Mouse (Mus musculus) embryonic facial prominence, embryonic 11.5 days (tissue): ENCODE measurements around the gene Nptx2. TPM values are rescaled to one million over a fixed set of nuclear protein-coding genes. Genes with fewer than 3 reads are reported as not detected.

Experiments used
- ATAC-seq: fragments of 200-750 bp; cut with Nextera tagmentation; replicated peaks from 2 replicates; pipeline ENCODE4 v1.8.0; 2017; ENCODE audit warnings: low read depth; ENCODE audit not compliant: insufficient number of reproducible peaks, low FRiP score, low TSS enrichment
- DNase-seq: peaks from one replicate; pipeline ENCODE4 v3.0.0-alpha.2; 2015; ENCODE audit warnings: low spot score
- H3K27ac ChIP-seq: fragments of 300-500 bp; sonication (generic); replicated peaks from 2 replicates; pipeline ENCODE4 v1.5.1; 2014; ENCODE audit warnings: mild to moderate bottlenecking, low read depth, low read length, control low read depth
- H3K27me3 ChIP-seq: fragments of 300-500 bp; sonication (generic); 2 replicates; pipeline ENCODE4 v1.6.1; 2014; ENCODE audit warnings: mild to moderate bottlenecking, low read length, moderate library complexity, mixed read lengths; ENCODE audit not compliant: control insufficient read depth, insufficient read depth
- H3K36me3 ChIP-seq: fragments of 300-500 bp; sonication (generic); replicated peaks from 2 replicates; pipeline ENCODE4 v1.6.1; 2014; ENCODE audit warnings: low read depth, mild to moderate bottlenecking, low read length, moderate library complexity, mixed read lengths; ENCODE audit not compliant: control insufficient read depth, insufficient read depth
- H3K4me1 ChIP-seq: fragments of 300-500 bp; sonication (generic); 2 replicates; pipeline ENCODE4 v1.6.1; 2014; ENCODE audit warnings: low read length, mixed read lengths; ENCODE audit not compliant: control insufficient read depth, insufficient read depth
- H3K4me2 ChIP-seq: fragments of 300-500 bp; sonication (generic); 2 replicates; pipeline ENCODE4 v1.6.1; 2014; ENCODE audit warnings: low read depth, mild to moderate bottlenecking, control low read depth, low read length, moderate library complexity
- H3K4me3 ChIP-seq: fragments of 300-500 bp; sonication (generic); 2 replicates; pipeline ENCODE4 v1.5.1; 2014; ENCODE audit warnings: low read depth, low read length, control low read depth
- H3K9ac ChIP-seq: fragments of 300-500 bp; sonication (generic); replicated peaks from 2 replicates; pipeline ENCODE4 v1.6.1; 2014; ENCODE audit warnings: mild to moderate bottlenecking, control low read depth, low read length
- H3K9me3 ChIP-seq: fragments of 300-500 bp; sonication (generic); replicated peaks from 2 replicates; pipeline ENCODE4 v1.6.1; 2016; ENCODE audit warnings: mild to moderate bottlenecking, low read length, inconsistent platforms, mixed read lengths; ENCODE audit not compliant: control insufficient read depth
- WGBS: fragments of 180-500 bp; shearing (Covaris S2); extraction: QIAGEN DNeasy Blood & Tissue Kit; methylation state at CpG from one replicate; pipeline ENCODE4 v1.1.7; 2014; 5-methylcytosine and 5-hydroxymethylcytosine counted together
- polyA plus RNA-seq: library from polyadenylated mRNA; unstranded; fragments of >200 nt; fragmentation: Nextera tagmentation; extraction: Ambion mirVana; gene quantifications from 2 replicates; pipeline ENCODE4 v1.2.1, GENCODE M21; 2014

The Nptx2 gene
- polyA plus RNA-seq, 1 experiment from 2014 or later = 0.67 TPM

DNA sequence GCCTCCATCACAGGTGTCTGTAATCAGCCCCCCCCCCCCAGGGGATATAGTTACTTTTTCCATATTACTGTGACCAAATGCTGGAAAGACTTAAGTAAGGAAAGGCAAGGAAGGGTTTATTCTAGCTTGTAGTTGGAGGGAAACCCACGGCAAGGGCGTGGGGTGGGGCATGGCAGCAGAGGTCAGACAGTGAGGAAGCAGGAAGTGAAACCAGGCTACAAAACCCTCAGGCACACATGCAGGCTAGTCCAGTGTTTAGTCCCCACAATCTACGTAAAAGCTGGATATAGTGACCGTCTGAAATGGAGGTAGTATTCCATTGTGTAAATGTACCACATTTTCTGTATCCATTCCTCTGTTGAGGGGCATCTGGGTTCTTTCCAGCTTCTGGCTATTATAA is 30.5 kb upstream of the Nptx2 start:
- ATAC-seq (no peak), DNase-seq (no peak)
- H3K27me3 ChIP-seq = no peaks in the 10 kb centered on the region
- no peak overlapping the region for H3K9ac ChIP-seq
- H3K4me3 ChIP-seq = no peak overlapping the region
- no peaks in the 10 kb centered on the region for H3K4me1 ChIP-seq
- H3K27ac ChIP-seq = no peak overlapping the region
- H3K36me3 ChIP-seq = no peaks in the 10 kb centered on the region
- no peak overlapping the region for H3K4me2 ChIP-seq
- no peaks in the 10 kb centered on the region for H3K9me3 ChIP-seq
- 69% methylated on average over 4 of the region's 4 CpGs for WGBS

DNA sequence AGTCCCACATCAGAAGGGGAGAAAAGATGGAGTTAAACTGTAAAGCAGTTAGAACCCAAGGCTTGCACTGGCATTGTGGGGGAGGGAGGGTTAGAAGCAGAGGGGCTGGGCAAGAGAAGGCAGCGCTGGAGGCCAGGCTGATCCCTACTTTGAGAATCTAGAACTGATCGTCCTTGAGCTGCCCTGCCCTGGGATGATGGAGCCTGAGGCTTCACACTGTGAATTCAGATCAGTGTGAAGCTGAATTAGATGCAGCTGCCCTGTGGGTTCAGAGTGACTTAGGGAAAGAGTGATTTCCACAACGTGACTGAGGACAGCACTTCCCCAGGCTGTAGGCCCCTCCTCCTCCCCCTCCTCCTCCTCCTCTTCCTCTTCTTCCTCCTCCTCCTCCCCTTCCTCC is 25.6 kb upstream of the Nptx2 start:
- no peaks in the 10 kb centered on the region for H3K4me1 ChIP-seq
- no peak overlapping the region for H3K9ac ChIP-seq
- no peak overlapping the region for H3K27ac ChIP-seq
- 34% methylated on average over 3 of the region's 3 CpGs for WGBS
- no peaks in the 10 kb centered on the region for H3K9me3 ChIP-seq
- H3K4me2 ChIP-seq = no peak overlapping the region
- H3K4me3 ChIP-seq = no peak overlapping the region
- H3K36me3 ChIP-seq = no peaks in the 10 kb centered on the region
- ATAC-seq (no peak), DNase-seq (no peak)
- H3K27me3 ChIP-seq = no peaks in the 10 kb centered on the region

DNA sequence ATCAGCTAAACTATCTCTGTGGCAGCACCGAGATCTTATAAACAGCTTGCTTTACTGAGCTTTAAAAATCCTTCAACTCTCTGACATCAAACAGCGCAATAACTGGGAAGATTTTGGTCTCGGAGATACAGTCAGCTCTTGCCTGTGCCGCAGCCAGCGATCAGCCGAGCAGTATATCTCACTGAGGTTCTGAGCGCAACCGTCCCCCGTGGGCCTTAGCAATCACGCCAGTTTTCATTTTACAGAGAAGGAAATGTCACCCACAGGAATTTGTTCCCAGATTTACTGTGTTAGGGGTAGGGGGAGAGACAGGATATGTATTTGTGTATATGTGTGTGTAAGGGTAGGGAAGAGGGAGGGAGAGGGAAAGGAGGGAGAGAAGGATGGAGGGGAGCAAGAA is 20.9 kb upstream of the Nptx2 start:
- H3K27me3 ChIP-seq = no peaks in the 10 kb centered on the region
- DNase-seq = no peak
- no peaks in the 10 kb centered on the region for H3K9me3 ChIP-seq
- WGBS = 83% methylated on average over 10 of the region's 10 CpGs
- H3K36me3 ChIP-seq = no peaks in the 10 kb centered on the region
- ATAC-seq = no peak
- H3K4me3 ChIP-seq = no peak overlapping the region
- no peaks in the 10 kb centered on the region; the same call in 1 of the 2 replicates for H3K4me1 ChIP-seq
- H3K4me2 ChIP-seq = no peak overlapping the region
- H3K27ac ChIP-seq = no peak overlapping the region
- no peak overlapping the region for H3K9ac ChIP-seq

DNA sequence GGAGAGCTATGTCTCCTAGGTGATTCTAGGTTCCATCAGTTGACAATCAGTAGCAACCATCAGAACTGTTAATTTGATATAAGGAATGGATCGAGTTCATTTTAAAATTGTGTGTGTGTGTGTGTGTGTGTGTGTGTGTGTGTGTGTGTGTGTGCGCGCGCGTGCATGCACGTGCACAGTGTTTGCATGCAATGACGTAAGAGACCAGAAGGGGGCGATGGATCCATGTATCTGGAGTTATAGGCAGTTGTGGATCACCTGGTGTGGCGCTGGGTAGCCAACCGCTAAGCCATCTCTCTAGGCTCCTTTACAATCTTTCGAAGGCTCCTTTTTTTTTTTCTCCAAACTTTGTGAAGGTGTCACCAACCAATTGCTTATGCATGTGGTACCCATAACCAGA is 16.6 kb upstream of the Nptx2 start:
- Histone ChIP-seq H3K36me3 (no peaks in the 10 kb centered on the region), H3K27ac (no peak overlapping the region), H3K27me3 (no peaks in the 10 kb centered on the region), H3K9ac (no peak overlapping the region), H3K9me3 (no peaks in the 10 kb centered on the region), H3K4me3 (no peak overlapping the region), H3K4me1 (no peaks in the 10 kb centered on the region; the same call in 1 of the 2 replicates), H3K4me2 (no peak overlapping the region)
- ATAC-seq (no peak), DNase-seq (no peak)
- WGBS = 94% methylated on average over 11 of the region's 11 CpGs

DNA sequence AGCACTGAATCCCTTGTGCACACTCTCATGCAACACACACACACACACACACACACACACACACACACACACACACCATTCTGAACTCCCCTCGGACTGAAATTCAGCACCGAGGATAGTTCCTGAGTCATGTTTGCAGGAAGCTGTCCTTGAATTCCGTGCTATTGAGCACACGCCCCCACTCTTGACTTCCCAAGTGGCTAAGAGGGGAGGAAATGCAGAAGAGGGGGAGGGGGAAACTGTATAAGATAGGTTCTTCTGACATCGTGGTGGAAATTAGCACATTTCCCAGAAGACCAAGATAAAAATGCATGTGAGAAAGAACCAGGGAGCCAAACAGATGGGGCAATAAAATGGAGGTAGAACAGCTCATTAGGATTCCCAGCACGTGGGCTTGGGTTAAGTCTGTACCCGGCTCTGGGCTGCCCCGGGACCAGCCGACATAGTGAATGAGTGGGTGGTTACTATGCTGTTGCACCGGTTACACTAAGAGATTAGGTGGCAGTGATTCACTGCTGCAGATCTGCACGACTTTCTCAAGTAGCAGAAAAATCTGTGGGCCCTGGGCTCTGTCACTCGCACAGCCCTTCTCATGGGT is 2.9 kb upstream of the Nptx2 start:
- ATAC-seq = no peak
- no peaks in the 10 kb centered on the region for H3K9me3 ChIP-seq
- WGBS = 29% methylated on average over 12 of the region's 12 CpGs
- no peaks in the 10 kb centered on the region for H3K36me3 ChIP-seq
- H3K4me1 ChIP-seq = no peaks in the 10 kb centered on the region
- H3K27ac ChIP-seq = no peak overlapping the region
- H3K4me2 ChIP-seq = no peak overlapping the region
- no peak overlapping the region for H3K9ac ChIP-seq
- peaks cover 21% of the 10 kb centered on the region for H3K27me3 ChIP-seq
- H3K4me3 ChIP-seq = no peak overlapping the region
- peak; percentile 75 for DNase-seq

DNA sequence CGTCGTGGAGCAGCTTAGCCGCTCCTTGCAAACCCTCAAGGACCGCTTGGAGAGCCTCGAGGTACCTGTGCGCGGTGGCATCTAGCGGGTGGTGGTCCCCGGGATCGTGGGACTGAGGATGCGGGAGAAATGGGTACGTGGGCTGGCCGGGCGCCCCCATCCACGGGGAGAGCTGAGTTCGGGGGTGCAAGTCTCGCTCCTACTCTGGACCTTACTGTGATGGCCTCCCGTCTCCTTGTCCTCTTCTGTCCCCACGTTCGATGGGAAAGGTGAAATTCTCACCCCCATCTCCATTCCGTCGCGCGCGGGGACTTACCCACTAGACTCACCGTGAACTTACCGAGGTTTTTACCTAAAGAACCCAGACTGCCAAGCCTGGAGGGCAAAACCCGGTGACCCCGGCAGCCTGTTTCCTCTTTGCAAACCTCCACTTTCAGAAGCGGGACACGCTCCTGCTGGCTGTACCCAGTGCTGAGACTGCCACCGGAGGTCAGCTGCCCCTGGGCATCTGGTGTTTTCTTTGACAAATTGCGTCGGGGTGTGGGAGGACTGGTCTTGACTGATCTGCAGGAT is 807 bp downstream of the Nptx2 start:
- Histone ChIP-seq H3K9me3 (no peaks in the 10 kb centered on the region), H3K4me1 (no peaks in the 10 kb centered on the region), H3K27ac (no peak overlapping the region), H3K4me2 (peak overlapping the region; percentile 48), H3K27me3 (peaks cover 24% of the 10 kb centered on the region), H3K9ac (no peak overlapping the region), H3K36me3 (no peaks in the 10 kb centered on the region), H3K4me3 (peak overlapping the region; percentile 23)
- ATAC-seq (no peak), DNase-seq (peak; percentile 10)
- WGBS = 2% methylated on average over 34 of the region's 34 CpGs

DNA sequence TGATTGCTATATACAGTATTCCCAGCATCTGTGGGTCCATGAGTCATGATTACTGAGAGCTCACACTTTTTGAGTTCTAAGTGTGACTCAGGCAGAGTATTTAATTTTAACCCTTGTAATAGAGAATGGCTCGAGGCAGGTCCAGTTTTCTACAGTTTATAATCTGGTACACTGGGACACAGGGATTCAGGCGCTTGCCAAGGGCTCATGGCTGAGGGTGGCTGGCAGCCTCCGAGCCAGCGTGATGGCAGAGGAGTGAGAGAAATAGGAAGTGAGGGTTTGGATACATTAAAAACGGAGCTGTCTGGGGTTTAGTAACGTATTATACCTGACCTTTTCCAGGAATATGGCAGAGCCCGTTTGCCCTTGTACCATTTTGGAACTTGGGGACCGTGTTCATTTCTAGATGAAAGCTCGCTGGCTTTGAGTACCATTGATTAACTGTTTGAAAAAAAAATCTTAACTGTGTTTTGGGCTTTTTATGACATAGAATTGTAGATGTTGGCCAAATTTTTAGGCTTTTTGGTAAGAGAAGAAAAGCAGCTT is 1.7 kb downstream of the Nptx2 start:
- Histone ChIP-seq H3K4me3 (no peak overlapping the region), H3K4me1 (no peaks in the 10 kb centered on the region), H3K36me3 (no peaks in the 10 kb centered on the region), H3K9me3 (no peaks in the 10 kb centered on the region), H3K9ac (no peak overlapping the region), H3K27ac (no peak overlapping the region), H3K27me3 (peaks cover 24% of the 10 kb centered on the region), H3K4me2 (no peak overlapping the region)
- no peak for ATAC-seq
- peak; percentile 9 for DNase-seq
- 10% methylated on average over 9 of the region's 9 CpGs for WGBS

DNA sequence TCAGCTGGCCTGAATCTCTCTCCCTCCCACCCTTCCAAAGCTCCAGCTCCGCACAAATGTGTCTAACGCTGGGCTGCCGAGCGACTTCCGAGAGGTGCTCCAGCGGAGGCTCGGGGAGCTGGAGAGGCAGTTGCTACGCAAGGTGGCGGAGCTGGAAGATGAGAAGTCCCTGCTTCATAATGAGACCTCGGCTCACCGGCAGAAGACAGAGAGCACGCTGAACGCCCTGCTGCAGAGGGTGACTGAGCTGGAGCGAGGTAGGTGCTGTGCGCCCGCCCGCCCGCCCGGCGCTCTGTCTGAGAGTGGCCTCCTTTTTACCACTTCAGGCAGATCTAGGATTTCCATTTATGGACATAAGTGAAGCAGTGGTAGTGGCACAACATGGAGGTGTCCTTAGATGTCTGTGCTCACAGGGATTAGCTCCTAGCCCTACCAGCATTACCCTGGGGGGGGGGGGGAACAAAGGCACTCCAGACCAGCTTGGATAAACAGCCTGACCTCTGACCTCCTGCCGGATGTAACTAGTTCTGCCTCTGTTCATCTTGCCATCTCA is 2.5 kb downstream of the Nptx2 start:
- WGBS = 2% methylated on average over 21 of the region's 21 CpGs
- Histone ChIP-seq H3K27me3 (peaks cover 24% of the 10 kb centered on the region), H3K9me3 (no peaks in the 10 kb centered on the region), H3K4me2 (peak overlapping the region; percentile 36), H3K9ac (no peak overlapping the region), H3K27ac (no peak overlapping the region), H3K4me1 (no peaks in the 10 kb centered on the region), H3K36me3 (no peaks in the 10 kb centered on the region), H3K4me3 (peak overlapping the region; percentile 11)
- DNase-seq (peak; percentile 62), ATAC-seq (no peak)
